Mouse (Mus musculus): ENCODE measurements around the gene Scd4. TPM values are rescaled to one million over a fixed set of nuclear protein-coding genes. Genes with fewer than 3 reads are reported as not detected.
A peak's percentile ranks its signal among the peaks of the same experiment; 100 is the strongest.

The Scd4 gene
- polyA plus RNA-seq, 1 experiment from 2014 or later = 0.05 TPM

GRCm38 (mm10) chr19:44382682-44383321 lies 49.9 kb downstream of the Scd4 start:
- no peak for DNase-seq
- H3K9me3 ChIP-seq (replicated peaks) = no peaks in the 10 kb centered on the region
- WGBS (ENCODE audit: insufficient replicate concordance) = 82% methylated on average over 12 of the region's 12 CpGs
- H3K4me1 ChIP-seq (replicated peaks) = peaks cover 40% of the 10 kb centered on the region
- ATAC-seq (ENCODE audit: low read depth) = no peak
- H3K4me3 ChIP-seq (replicated peaks) = no peak overlapping the region
- H3K9ac ChIP-seq = no peak overlapping the region
- H3K36me3 ChIP-seq = no peaks in the 10 kb centered on the region
- H3K27ac ChIP-seq = no peak overlapping the region
- no peaks in the 10 kb centered on the region for H3K27me3 ChIP-seq
- H3K4me2 ChIP-seq = no peak overlapping the region

- DNase-seq (no peak), ATAC-seq (ENCODE audit: low read depth) (no peak)
- Histone ChIP-seq H3K27me3 (no peaks in the 10 kb centered on the region), H3K4me3 (replicated peaks) (no peak overlapping the region; the same call in 1 of the 2 replicates), H3K27ac (peak overlapping the region; percentile 69), H3K36me3 (no peaks in the 10 kb centered on the region), H3K4me2 (peak overlapping the region; percentile 56), H3K4me1 (replicated peaks) (peaks cover 66% of the 10 kb centered on the region), H3K9ac (peak overlapping the region; percentile 3; the same call in 1 of the 2 replicates), H3K9me3 (replicated peaks) (no peaks in the 10 kb centered on the region)
- 18% methylated on average over 6 of the region's 6 CpGs for WGBS (ENCODE audit: insufficient replicate concordance)
Observed at GRCm38 (mm10) chr19:44385887-44386498, 53.1 kb downstream of the Scd4 start.

- Histone ChIP-seq H3K4me2 (peak overlapping the region; percentile 76), H3K4me1 (replicated peaks) (peaks cover 74% of the 10 kb centered on the region), H3K27ac (peak overlapping the region; percentile 84), H3K36me3 (no peaks in the 10 kb centered on the region), H3K4me3 (replicated peaks) (no peak overlapping the region), H3K9me3 (replicated peaks) (no peaks in the 10 kb centered on the region), H3K9ac (peak overlapping the region; percentile 76), H3K27me3 (no peaks in the 10 kb centered on the region)
- no peak for DNase-seq
- no peak for ATAC-seq (ENCODE audit: low read depth)
- 85% methylated on average over 4 of the region's 4 CpGs for WGBS (ENCODE audit: insufficient replicate concordance)
Observed at GRCm38 (mm10) chr19:44387089-44387671, 54.3 kb downstream of the Scd4 start.

GRCm38 (mm10) chr19:44387746-44388474 lies 55.0 kb downstream of the Scd4 start:
- DNase-seq (no peak), ATAC-seq (ENCODE audit: low read depth) (no peak)
- Histone ChIP-seq H3K27ac (peak overlapping the region; percentile 84), H3K4me1 (replicated peaks) (peaks cover 81% of the 10 kb centered on the region), H3K36me3 (no peaks in the 10 kb centered on the region), H3K4me2 (peak overlapping the region; percentile 76), H3K9ac (peak overlapping the region; percentile 76), H3K9me3 (replicated peaks) (no peaks in the 10 kb centered on the region), H3K4me3 (replicated peaks) (peak overlapping the region; percentile 64), H3K27me3 (no peaks in the 10 kb centered on the region)
- 15% methylated on average over 19 of the region's 19 CpGs for WGBS (ENCODE audit: insufficient replicate concordance)

GRCm38 (mm10) chr19:44388475-44389428 lies 55.9 kb downstream of the Scd4 start:
- Histone ChIP-seq H3K9ac (peak overlapping the region; percentile 76), H3K4me2 (peak overlapping the region; percentile 76), H3K36me3 (no peaks in the 10 kb centered on the region), H3K27ac (peak overlapping the region; percentile 84), H3K27me3 (no peaks in the 10 kb centered on the region), H3K4me3 (replicated peaks) (peak overlapping the region; percentile 64), H3K9me3 (replicated peaks) (no peaks in the 10 kb centered on the region), H3K4me1 (replicated peaks) (peaks cover 89% of the 10 kb centered on the region)
- WGBS (ENCODE audit: insufficient replicate concordance) = 2% methylated on average over 41 of the region's 41 CpGs
- DNase-seq = peak; percentile 97
- ATAC-seq (ENCODE audit: low read depth) = peak; percentile 97

GRCm38 (mm10) chr19:44389507-44389906 lies 56.6 kb downstream of the Scd4 start:
- H3K27ac ChIP-seq = peak overlapping the region; percentile 84
- no peaks in the 10 kb centered on the region for H3K27me3 ChIP-seq
- H3K9me3 ChIP-seq (replicated peaks) = no peaks in the 10 kb centered on the region
- H3K9ac ChIP-seq = peak overlapping the region; percentile 27
- ATAC-seq (ENCODE audit: low read depth) = no peak
- 62% methylated on average over 1 of the region's 1 CpGs for WGBS (ENCODE audit: insufficient replicate concordance)
- no peak for DNase-seq
- H3K4me3 ChIP-seq (replicated peaks) = no peak overlapping the region
- peak overlapping the region; percentile 76 for H3K4me2 ChIP-seq
- H3K4me1 ChIP-seq (replicated peaks) = peaks cover 93% of the 10 kb centered on the region
- H3K36me3 ChIP-seq = no peaks in the 10 kb centered on the region

GRCm38 (mm10) chr19:44391856-44392255 lies 59.0 kb downstream of the Scd4 start:
- Histone ChIP-seq H3K4me1 (replicated peaks) (peaks cover 93% of the 10 kb centered on the region), H3K36me3 (peaks cover 7% of the 10 kb centered on the region; the same call in 1 of the 2 replicates), H3K27ac (no peak overlapping the region), H3K27me3 (no peaks in the 10 kb centered on the region), H3K9ac (no peak overlapping the region), H3K4me2 (no peak overlapping the region), H3K4me3 (replicated peaks) (no peak overlapping the region), H3K9me3 (replicated peaks) (no peaks in the 10 kb centered on the region)
- ATAC-seq (ENCODE audit: low read depth) (no peak), DNase-seq (no peak)
- WGBS (ENCODE audit: insufficient replicate concordance) = 80% methylated on average over 4 of the region's 4 CpGs

- ATAC-seq (ENCODE audit: low read depth) (no peak), DNase-seq (no peak)
- Histone ChIP-seq H3K4me1 (replicated peaks) (peaks cover 92% of the 10 kb centered on the region), H3K27me3 (no peaks in the 10 kb centered on the region), H3K9me3 (replicated peaks) (no peaks in the 10 kb centered on the region), H3K27ac (no peak overlapping the region), H3K36me3 (peaks cover 7% of the 10 kb centered on the region; the same call in 1 of the 2 replicates), H3K4me3 (replicated peaks) (no peak overlapping the region), H3K9ac (no peak overlapping the region), H3K4me2 (no peak overlapping the region)
- WGBS (ENCODE audit: insufficient replicate concordance) = 62% methylated on average over 5 of the region's 5 CpGs
Observed at GRCm38 (mm10) chr19:44392339-44393009, 59.6 kb downstream of the Scd4 start.

GRCm38 (mm10) chr19:44393962-44394422 lies 61.1 kb downstream of the Scd4 start:
- Histone ChIP-seq H3K27ac (peak overlapping the region; percentile 77), H3K9me3 (replicated peaks) (no peaks in the 10 kb centered on the region), H3K4me2 (no peak overlapping the region), H3K36me3 (peaks cover 20% of the 10 kb centered on the region), H3K27me3 (no peaks in the 10 kb centered on the region), H3K4me1 (replicated peaks) (peaks cover 80% of the 10 kb centered on the region), H3K9ac (peak overlapping the region; percentile 10; the same call in 1 of the 2 replicates), H3K4me3 (replicated peaks) (no peak overlapping the region)
- DNase-seq (peak; percentile 25), ATAC-seq (ENCODE audit: low read depth) (peak; percentile 35)
- 34% methylated on average over 5 of the region's 5 CpGs for WGBS (ENCODE audit: insufficient replicate concordance)

GRCm38 (mm10) chr19:44394972-44395371 lies 62.1 kb downstream of the Scd4 start:
- peak; percentile 64 for DNase-seq
- H3K4me3 ChIP-seq (replicated peaks) = no peak overlapping the region
- H3K9me3 ChIP-seq (replicated peaks) = no peaks in the 10 kb centered on the region
- ATAC-seq (ENCODE audit: low read depth) = peak; percentile 87
- peak overlapping the region; percentile 31 for H3K4me2 ChIP-seq
- WGBS (ENCODE audit: insufficient replicate concordance) = 23% methylated on average over 7 of the region's 7 CpGs
- H3K27me3 ChIP-seq = no peaks in the 10 kb centered on the region
- no peak overlapping the region for H3K9ac ChIP-seq
- H3K36me3 ChIP-seq = peaks cover 30% of the 10 kb centered on the region
- H3K27ac ChIP-seq = peak overlapping the region; percentile 77
- H3K4me1 ChIP-seq (replicated peaks) = peaks cover 70% of the 10 kb centered on the region

Measured in liver, embryonic 13.5 days (tissue).